Mouse (Mus musculus) embryonic facial prominence, embryonic 13.5 days (tissue): ENCODE measurements around the gene Glrx5. TPM values are rescaled to one million over a fixed set of nuclear protein-coding genes. Genes with fewer than 3 reads are reported as not detected.
A peak's percentile ranks its signal among the peaks of the same experiment; 100 is the strongest.

Source experiments
- ATAC-seq: fragments of 200-750 bp; cut with Nextera tagmentation; 2 replicates; pipeline ENCODE4 v1.8.0; 2017; ENCODE audit warnings: low read depth; ENCODE audit not compliant: insufficient number of reproducible peaks, insufficient read depth, low FRiP score, low TSS enrichment
- H3K27ac ChIP-seq: fragments of 300-500 bp; sonication (generic); 2 replicates; pipeline ENCODE4 v1.5.1; 2015; ENCODE audit warnings: moderate library complexity, mild to moderate bottlenecking, inconsistent platforms
- H3K27me3 ChIP-seq: fragments of 300-500 bp; sonication (generic); 2 replicates; pipeline ENCODE4 v1.6.1; 2015; ENCODE audit warnings: mild to moderate bottlenecking, inconsistent platforms
- H3K36me3 ChIP-seq: fragments of 300-500 bp; sonication (generic); 2 replicates; pipeline ENCODE4 v1.6.1; 2015; ENCODE audit warnings: mild to moderate bottlenecking, inconsistent platforms
- H3K4me1 ChIP-seq: fragments of 300-500 bp; sonication (generic); 2 replicates; pipeline ENCODE4 v1.6.1; 2015; ENCODE audit warnings: inconsistent platforms
- H3K4me2 ChIP-seq: fragments of 300-500 bp; sonication (generic); 2 replicates; pipeline ENCODE4 v1.6.1; 2015; ENCODE audit warnings: moderate library complexity, mild to moderate bottlenecking, inconsistent platforms
- H3K4me3 ChIP-seq: fragments of 300-500 bp; sonication (generic); 2 replicates; pipeline ENCODE4 v1.5.1; 2015; ENCODE audit warnings: mild to moderate bottlenecking, inconsistent platforms
- H3K9ac ChIP-seq: fragments of 300-500 bp; sonication (generic); 2 replicates; pipeline ENCODE4 v1.6.1; 2015; ENCODE audit warnings: mild to moderate bottlenecking, inconsistent platforms
- H3K9me3 ChIP-seq: fragments of 300-500 bp; sonication (generic); 2 replicates; pipeline ENCODE4 v1.6.1; 2016; ENCODE audit warnings: inconsistent platforms
- WGBS: fragments of 180-500 bp; shearing (Covaris S2); methylation state at CpG from one replicate; pipeline ENCODE4 v1.1.7; 2015; ENCODE audit warnings: mixed read lengths; 5-methylcytosine and 5-hydroxymethylcytosine counted together
- polyA plus RNA-seq: library from polyadenylated mRNA; unstranded; fragments of >200 nt; fragmentation: Nextera tagmentation; extraction: Ambion mirVana; gene quantifications from 2 replicates; pipeline ENCODE4 v1.2.1, GENCODE M21; 2015

Gene Glrx5
- polyA plus RNA-seq, 1 experiment from 2014 or later: 158 TPM

GRCm38 (mm10) chr12:104997159-104997558 lies 35.3 kb upstream of the Glrx5 start:
- no peak overlapping the region for H3K4me3 ChIP-seq
- peaks cover 5% of the 10 kb centered on the region; the same call in 1 of the 2 replicates for H3K27me3 ChIP-seq
- peaks cover 6% of the 10 kb centered on the region for H3K4me1 ChIP-seq
- no peaks in the 10 kb centered on the region for H3K36me3 ChIP-seq
- H3K4me2 ChIP-seq: no peak overlapping the region
- ATAC-seq: no peak
- H3K9ac ChIP-seq: no peak overlapping the region
- H3K9me3 ChIP-seq: no peaks in the 10 kb centered on the region
- WGBS: 82% methylated on average over 10 of the region's 10 CpGs
- H3K27ac ChIP-seq: no peak overlapping the region

GRCm38 (mm10) chr12:104997641-104998293 lies 34.7 kb upstream of the Glrx5 start:
- H3K9me3 ChIP-seq: no peaks in the 10 kb centered on the region
- WGBS: 79% methylated on average over 10 of the region's 10 CpGs
- H3K27me3 ChIP-seq: peaks cover 5% of the 10 kb centered on the region; the same call in 1 of the 2 replicates
- H3K4me3 ChIP-seq: no peak overlapping the region
- no peak for ATAC-seq
- peaks cover 9% of the 10 kb centered on the region for H3K4me1 ChIP-seq
- no peak overlapping the region for H3K4me2 ChIP-seq
- no peak overlapping the region for H3K27ac ChIP-seq
- no peak overlapping the region for H3K9ac ChIP-seq
- no peaks in the 10 kb centered on the region for H3K36me3 ChIP-seq

- Histone ChIP-seq H3K4me1 (peaks cover 17% of the 10 kb centered on the region), H3K27me3 (peaks cover 5% of the 10 kb centered on the region; the same call in 1 of the 2 replicates), H3K9ac (no peak overlapping the region), H3K9me3 (no peaks in the 10 kb centered on the region), H3K4me3 (no peak overlapping the region), H3K4me2 (no peak overlapping the region), H3K36me3 (no peaks in the 10 kb centered on the region), H3K27ac (no peak overlapping the region)
- 60% methylated on average over 6 of the region's 6 CpGs for WGBS
- no peak for ATAC-seq
These were observed 33.9 kb upstream of the Glrx5 start for GRCm38 (mm10) chr12:104998541-104998940.

GRCm38 (mm10) chr12:104999171-104999570 lies 33.3 kb upstream of the Glrx5 start:
- H3K9ac ChIP-seq: no peak overlapping the region
- H3K4me2 ChIP-seq: no peak overlapping the region
- no peaks in the 10 kb centered on the region for H3K36me3 ChIP-seq
- no peak for ATAC-seq
- peaks cover 5% of the 10 kb centered on the region; the same call in 1 of the 2 replicates for H3K27me3 ChIP-seq
- no peak overlapping the region for H3K27ac ChIP-seq
- H3K4me1 ChIP-seq: peaks cover 20% of the 10 kb centered on the region
- no peaks in the 10 kb centered on the region for H3K9me3 ChIP-seq
- no peak overlapping the region for H3K4me3 ChIP-seq
- 55% methylated on average over 8 of the region's 8 CpGs for WGBS

- H3K36me3 ChIP-seq: no peaks in the 10 kb centered on the region
- H3K9ac ChIP-seq: no peak overlapping the region
- H3K4me3 ChIP-seq: no peak overlapping the region
- H3K4me1 ChIP-seq: peaks cover 25% of the 10 kb centered on the region
- ATAC-seq: no peak
- WGBS: 74% methylated on average over 9 of the region's 9 CpGs
- H3K27me3 ChIP-seq: 0 out of 2 replicates have a peak, but pooled peaks cover 2% of the 10 kb centered on the region
- H3K27ac ChIP-seq: no peak overlapping the region
- H3K9me3 ChIP-seq: no peaks in the 10 kb centered on the region
- no peak overlapping the region for H3K4me2 ChIP-seq
These were observed 31.8 kb upstream of the Glrx5 start for GRCm38 (mm10) chr12:105000487-105001283.

GRCm38 (mm10) chr12:105001317-105001716 lies 31.2 kb upstream of the Glrx5 start:
- no peak overlapping the region for H3K9ac ChIP-seq
- no peak for ATAC-seq
- no peak overlapping the region for H3K4me2 ChIP-seq
- no peak overlapping the region for H3K4me3 ChIP-seq
- no peak overlapping the region for H3K27ac ChIP-seq
- H3K9me3 ChIP-seq: no peaks in the 10 kb centered on the region
- H3K4me1 ChIP-seq: peaks cover 25% of the 10 kb centered on the region
- WGBS: 82% methylated on average over 9 of the region's 9 CpGs
- H3K36me3 ChIP-seq: no peaks in the 10 kb centered on the region
- H3K27me3 ChIP-seq: peaks cover 2% of the 10 kb centered on the region; the same call in 1 of the 2 replicates

GRCm38 (mm10) chr12:105002340-105003132 lies 30.0 kb upstream of the Glrx5 start:
- no peak overlapping the region for H3K4me3 ChIP-seq
- WGBS: 65% methylated on average over 10 of the region's 10 CpGs
- no peak overlapping the region for H3K9ac ChIP-seq
- no peak overlapping the region; the same call in 1 of the 2 replicates for H3K4me2 ChIP-seq
- peaks cover 9% of the 10 kb centered on the region for H3K27me3 ChIP-seq
- ATAC-seq: peak; percentile 53; the same call in 1 of the 2 replicates
- no peaks in the 10 kb centered on the region for H3K9me3 ChIP-seq
- H3K36me3 ChIP-seq: no peaks in the 10 kb centered on the region
- H3K27ac ChIP-seq: no peak overlapping the region
- H3K4me1 ChIP-seq: peaks cover 25% of the 10 kb centered on the region

GRCm38 (mm10) chr12:105003158-105003557 lies 29.3 kb upstream of the Glrx5 start:
- Histone ChIP-seq H3K4me1 (peaks cover 27% of the 10 kb centered on the region), H3K4me3 (no peak overlapping the region), H3K27me3 (peaks cover 15% of the 10 kb centered on the region), H3K9ac (no peak overlapping the region), H3K36me3 (no peaks in the 10 kb centered on the region), H3K9me3 (no peaks in the 10 kb centered on the region), H3K27ac (0 out of 2 replicates have a peak overlapping the region, but pooled peaks have one; percentile 33), H3K4me2 (no peak overlapping the region; the same call in 1 of the 2 replicates)
- WGBS: 39% methylated on average over 9 of the region's 9 CpGs
- no peak for ATAC-seq

- WGBS: 58% methylated on average over 3 of the region's 3 CpGs
- peaks cover 32% of the 10 kb centered on the region for H3K4me1 ChIP-seq
- no peaks in the 10 kb centered on the region for H3K36me3 ChIP-seq
- no peak for ATAC-seq
- no peak overlapping the region for H3K4me2 ChIP-seq
- H3K4me3 ChIP-seq: no peak overlapping the region
- H3K9me3 ChIP-seq: no peaks in the 10 kb centered on the region
- 0 out of 2 replicates have a peak overlapping the region, but pooled peaks have one; percentile 33 for H3K27ac ChIP-seq
- no peak overlapping the region for H3K9ac ChIP-seq
- H3K27me3 ChIP-seq: peaks cover 21% of the 10 kb centered on the region
These were observed 28.8 kb upstream of the Glrx5 start for GRCm38 (mm10) chr12:105003715-105004114.

- no peaks in the 10 kb centered on the region for H3K9me3 ChIP-seq
- H3K36me3 ChIP-seq: no peaks in the 10 kb centered on the region
- no peak overlapping the region for H3K4me2 ChIP-seq
- 79% methylated on average over 22 of the region's 22 CpGs for WGBS
- peaks cover 36% of the 10 kb centered on the region for H3K4me1 ChIP-seq
- H3K27me3 ChIP-seq: peaks cover 27% of the 10 kb centered on the region
- H3K9ac ChIP-seq: no peak overlapping the region
- no peak for ATAC-seq
- no peak overlapping the region for H3K27ac ChIP-seq
- H3K4me3 ChIP-seq: no peak overlapping the region
These were observed 27.4 kb upstream of the Glrx5 start for GRCm38 (mm10) chr12:105004956-105005714.

GRCm38 (mm10) chr12:105005715-105005972 lies 26.8 kb upstream of the Glrx5 start:
- Histone ChIP-seq H3K27me3 (peaks cover 32% of the 10 kb centered on the region), H3K4me3 (no peak overlapping the region), H3K9me3 (no peaks in the 10 kb centered on the region), H3K36me3 (no peaks in the 10 kb centered on the region), H3K9ac (no peak overlapping the region), H3K4me1 (peaks cover 39% of the 10 kb centered on the region), H3K4me2 (no peak overlapping the region), H3K27ac (no peak overlapping the region)
- 70% methylated on average over 2 of the region's 2 CpGs for WGBS
- ATAC-seq: no peak
